Mouse (Mus musculus) cerebellum, postnatal 36 days (tissue): ENCODE measurements around the gene Reln.

Source experiments
- DNase-seq, 2 experiments: peaks; one replicate each; pipeline ENCODE4 v3.0.0; 2021 to 2022; ENCODE audit warnings: mixed read lengths in 2 of 2

The Reln gene

DNA sequence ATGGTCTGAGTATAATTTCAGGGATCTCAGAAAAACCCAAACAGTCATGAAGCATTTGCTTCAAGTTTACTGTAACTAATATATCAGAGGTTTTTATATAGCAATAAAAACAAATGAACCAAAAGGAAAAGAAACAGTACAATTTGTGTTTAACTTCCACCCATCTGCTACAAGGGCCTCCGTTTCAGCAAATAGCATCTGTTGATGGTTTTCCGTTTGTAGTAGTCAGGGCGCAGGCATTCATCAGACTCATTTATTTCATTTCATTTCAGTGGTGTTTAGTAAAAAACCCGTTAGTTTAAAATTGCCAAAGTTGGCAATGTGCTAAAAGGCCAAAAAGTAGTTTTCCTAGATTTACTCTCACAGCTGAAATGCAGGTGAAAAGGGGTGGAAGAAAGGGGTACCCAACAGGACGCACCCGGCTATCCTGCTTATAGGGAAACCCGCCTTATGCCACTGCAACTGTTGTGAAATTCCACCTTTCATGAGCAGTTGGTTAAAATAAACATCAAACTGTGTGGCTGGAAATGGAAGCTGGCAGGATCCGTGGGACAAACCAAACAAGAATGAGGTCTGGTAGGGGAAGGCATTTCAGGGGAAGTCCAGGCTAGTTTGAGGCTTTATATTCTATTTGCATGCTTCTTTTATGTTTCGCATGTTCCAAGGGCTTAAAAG is 237.6 kb downstream of the Reln start:
- no peak for DNase-seq

DNA sequence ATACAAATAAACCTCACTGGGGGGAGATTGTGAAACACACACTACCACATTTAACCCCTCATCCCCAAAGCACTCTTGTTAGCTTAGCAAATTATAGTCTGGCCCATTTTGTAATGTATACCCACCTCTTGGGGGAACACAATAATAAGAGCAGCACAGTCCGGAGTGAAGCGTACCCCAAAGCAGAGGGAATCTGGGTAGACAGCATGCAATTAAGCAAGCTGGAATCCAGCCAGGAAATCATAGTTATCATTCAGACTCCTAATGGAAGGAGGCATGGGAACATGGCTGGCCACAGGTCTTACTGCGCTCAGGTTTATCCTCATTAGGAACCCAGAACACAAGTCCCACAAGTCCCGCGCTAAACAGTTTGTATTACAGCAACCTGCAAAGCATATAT is 249.5 kb downstream of the Reln start:
- no peak for DNase-seq

DNA sequence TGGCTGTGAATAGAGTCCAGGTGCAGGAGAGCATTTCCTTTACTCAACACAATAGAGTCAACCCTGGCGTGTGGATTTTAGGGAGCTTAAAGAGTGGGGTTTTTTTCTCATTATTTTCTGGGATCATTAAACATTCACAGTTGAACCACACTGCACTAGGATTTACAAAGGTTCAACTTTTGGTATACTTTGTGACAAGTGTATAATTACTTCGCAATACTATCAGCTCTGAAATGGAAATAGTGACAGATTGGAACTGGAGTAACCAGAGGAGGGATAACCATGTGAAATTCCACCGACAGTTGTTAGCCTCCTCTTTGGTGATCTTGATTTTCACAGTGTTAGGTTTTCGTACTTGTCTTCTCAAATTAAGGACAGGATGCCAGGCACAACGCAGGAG is 250.5 kb downstream of the Reln start:
- DNase-seq = no peak

DNA sequence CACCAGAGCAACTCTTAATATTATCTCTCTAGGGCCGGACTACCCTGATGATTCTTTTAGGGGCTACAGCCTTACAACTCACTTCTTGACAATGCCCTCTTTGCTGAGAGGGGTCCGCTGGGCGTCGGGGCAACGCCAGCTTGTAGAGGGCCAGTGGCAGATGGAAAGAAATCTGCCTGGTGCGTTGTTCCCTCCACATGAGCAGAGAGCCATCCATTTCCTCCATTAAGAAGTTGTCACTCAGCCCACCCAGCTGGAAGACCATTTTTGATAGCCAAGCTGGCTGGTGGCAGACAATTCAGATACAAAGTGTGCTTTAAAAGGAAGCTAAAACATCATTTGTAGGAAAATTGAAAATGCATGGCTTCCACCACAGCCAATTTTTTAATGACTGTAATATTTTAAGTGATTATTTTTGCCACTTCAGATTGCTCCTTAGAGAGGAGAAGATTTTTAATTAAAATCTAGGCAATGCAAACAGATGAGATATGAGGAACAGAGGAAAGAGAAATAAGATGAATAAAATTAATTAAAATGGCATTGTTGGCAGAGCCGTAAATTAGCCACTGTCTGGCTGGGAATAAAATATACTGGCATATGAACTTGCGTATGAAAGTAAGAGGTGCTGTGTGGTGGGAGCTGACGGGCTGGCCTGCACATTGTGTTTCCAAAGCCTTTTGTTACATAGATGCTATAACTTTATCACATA is 251.2 kb downstream of the Reln start:
- no peak for DNase-seq

DNA sequence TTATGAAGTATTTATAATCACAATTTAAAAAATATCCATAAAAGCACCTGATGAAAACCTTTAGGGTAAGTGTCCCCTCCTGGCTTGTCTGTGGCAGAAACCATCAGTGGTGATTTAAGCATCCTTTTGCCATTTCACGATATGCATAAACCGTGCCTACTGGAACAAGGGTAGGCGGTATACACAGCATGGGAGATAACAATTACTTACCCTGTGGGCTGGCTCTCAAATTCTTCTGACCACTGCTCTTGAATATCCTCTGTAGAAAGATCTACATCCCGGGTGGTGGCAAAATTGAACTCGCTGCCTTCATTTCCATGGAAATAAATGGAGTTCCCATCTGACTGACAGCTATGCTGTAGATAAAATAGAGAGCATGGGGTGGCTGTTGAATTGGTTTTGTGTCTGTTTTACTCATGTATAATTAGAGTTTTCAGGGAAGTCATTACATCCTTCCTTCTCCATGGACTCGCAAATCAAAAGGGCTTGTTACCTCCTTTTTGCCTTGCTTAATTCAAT is 264.0 kb downstream of the Reln start:
- no peak for DNase-seq

DNA sequence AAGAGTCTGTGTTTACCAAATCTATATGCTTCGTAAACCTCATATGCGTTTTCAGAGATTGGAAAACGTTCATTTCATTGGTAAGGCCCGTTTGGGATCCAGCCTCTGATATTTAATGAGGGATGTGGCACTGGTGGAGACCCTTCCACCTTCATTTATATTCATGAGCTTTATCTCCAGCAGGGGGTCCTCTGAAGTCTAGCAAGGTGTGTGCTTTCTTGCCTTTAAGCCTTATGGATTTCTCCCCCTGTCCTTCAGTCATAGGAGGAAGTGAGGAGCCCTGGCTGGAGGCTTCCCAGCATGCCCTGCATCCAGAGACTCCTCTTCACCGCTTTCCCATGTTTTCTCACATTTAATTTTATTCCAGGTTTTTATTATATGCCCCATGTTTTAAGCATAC is 269.5 kb downstream of the Reln start:
- DNase-seq = no peak

DNA sequence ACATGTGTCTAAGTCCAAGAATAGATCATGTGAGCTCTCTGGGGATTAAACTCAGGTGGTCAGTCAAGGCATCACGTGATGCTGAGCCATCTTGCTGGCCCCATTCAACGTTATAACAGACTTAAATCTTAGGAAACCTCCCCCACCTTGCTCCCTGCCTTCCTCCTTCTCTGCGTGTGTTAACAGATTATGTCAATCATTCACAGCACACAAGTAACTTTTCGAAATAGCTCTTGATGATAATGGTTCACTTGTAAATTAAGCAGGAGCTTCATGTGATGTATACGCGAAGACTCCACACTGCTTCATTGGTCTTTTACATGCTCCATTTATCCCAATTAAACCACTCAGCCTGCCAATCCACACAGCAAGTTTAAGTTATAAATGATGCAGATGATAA is 271.9 kb downstream of the Reln start:
- no peak for DNase-seq

DNA sequence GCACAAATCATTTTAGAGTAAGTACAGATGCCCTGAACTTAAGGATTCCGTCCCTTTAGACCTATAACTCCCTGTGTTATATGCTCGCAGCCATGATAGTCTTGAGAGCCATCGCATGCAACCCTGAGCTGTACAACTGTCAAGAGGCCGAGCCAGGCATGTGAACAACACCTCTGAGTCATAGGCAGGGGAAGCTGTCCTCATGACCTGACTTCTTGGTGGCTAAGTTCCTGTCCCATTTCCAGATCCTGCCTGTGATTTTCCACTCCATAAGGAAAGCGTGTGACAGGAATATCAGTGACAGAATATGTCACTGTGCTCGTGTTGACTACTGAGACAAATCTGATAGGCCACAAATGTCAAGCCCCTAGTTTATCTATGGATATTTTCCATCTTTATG is 285.3 kb downstream of the Reln start:
- DNase-seq = no peak

DNA sequence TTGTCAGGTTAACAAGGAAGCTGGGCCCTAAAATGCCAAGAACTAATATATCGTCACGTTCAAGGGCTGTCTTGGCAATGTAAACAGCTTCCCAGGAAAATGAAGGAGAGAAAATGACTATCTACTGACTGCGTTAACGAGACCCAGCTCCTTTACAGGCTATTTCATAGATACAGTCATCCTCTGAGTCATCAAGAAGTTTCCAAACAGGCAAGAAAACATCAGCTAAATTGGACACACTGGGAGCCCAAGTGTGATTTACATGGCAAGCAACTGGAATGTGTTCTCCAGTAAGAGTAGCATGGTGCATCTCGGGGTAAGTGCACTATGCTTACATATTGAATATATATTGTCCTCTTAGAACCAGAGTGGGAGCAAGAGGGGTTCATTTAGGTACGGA is 302.7 kb downstream of the Reln start:
- DNase-seq = no peak

DNA sequence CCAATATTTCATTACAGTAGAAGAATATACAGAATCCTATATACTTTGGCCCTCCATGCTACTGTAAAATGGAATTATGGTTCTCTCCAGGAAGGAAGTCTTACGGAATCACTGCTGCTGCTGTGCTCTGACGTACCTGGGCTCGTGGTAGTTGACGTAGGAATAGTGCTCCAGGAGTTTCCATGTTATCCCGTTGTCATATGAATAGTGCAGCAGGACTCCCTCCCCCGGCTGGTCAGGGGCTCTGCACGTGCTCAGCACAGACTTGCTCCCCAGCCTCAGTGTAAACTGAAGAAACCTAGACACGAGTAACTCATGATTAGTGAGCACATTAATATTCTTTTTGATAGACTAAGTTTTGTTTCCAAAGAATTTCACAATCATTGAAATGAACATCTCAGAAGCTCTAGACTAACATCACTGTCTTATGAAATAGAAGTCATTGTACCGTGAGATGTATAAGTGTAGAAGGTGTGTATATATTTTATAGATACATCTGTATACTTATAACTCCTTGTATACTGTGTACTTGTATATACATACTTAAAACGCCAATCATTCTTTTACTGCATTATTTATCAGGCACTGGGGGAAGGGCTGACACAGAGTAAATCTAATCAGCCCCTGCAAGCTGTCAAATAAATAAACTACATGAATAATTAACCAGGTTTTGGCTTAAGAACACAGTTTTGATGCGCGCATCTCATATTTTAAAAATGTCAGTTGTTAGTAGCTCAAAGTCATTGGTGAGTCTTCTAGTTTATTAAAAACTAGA is 304.9 kb downstream of the Reln start:
- DNase-seq = no peak

DNA sequence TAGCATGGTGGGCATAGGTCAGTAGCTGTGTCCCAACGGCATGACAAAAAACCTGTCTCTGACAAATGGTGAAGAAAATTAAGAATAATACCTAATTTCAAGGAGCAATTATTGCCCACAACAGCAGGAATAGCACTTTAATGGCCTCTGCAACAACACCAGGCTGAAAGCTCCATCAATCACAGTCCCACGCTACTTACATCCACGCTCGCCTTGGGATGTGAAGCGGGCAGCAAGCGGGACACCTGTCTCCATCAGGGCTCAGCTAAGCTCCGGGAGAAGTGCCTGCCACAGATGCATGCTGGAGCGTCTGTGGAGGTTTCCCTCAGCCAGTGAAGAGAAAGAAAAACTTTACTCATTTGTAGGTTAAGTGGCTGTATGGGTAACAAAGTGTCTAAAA is 309.3 kb downstream of the Reln start:
- no peak for DNase-seq

DNA sequence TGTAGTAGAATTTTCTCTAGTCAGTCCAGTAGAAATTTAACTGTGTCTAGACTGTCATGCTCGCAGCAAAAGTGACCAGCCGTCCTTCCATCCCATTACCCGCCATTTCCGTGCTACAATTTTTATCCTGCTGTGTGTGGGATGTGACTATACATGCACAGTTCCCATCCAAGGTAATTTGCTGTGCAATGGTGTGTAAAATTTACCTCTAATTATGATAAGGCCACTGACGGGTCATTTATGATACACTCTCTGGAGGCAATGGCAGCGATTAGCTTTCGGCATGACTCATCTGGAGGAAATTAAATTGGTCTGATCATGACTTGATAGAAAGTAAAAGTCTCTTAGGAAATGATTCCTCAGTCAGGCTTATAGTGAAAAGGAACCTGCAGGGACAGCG is 311.5 kb downstream of the Reln start:
- no peak for DNase-seq

DNA sequence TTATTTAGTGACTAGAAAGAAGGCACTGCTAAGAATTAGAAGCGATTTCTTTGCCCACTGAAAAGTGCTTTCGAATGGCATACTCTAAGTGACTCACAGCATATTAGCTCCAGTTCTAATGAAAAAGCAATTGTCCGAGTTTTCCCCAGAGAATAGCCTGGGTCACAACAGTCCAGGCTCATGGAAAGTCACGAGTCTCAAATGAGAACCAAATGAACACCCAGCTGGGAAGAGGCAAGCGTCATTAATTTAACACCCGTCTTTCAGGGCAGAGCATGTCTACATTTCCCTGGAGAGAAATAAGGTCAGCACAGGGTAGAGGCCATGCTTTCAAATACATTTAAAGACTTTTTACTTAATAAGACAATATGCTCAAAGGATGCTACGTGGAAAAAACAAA is 312.8 kb downstream of the Reln start:
- no peak for DNase-seq

DNA sequence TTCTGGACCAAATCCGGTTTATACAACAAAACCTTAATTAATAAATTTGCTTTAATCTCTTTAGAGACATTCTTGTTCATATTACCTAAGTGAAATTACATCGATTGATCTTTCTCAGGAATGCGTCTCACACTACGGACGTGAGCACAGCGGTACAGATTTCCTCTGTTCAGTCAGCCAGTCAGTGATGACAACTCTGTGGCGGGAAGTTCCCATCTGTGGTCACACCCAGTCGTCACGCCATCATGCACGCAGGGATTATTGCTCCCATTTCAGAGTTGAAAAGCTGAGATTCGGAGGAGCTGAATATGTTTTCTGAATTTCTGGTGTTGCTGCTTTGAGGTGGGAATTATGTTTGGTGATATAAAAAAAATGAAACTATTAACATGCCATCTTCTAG is 316.1 kb downstream of the Reln start:
- DNase-seq = no peak

DNA sequence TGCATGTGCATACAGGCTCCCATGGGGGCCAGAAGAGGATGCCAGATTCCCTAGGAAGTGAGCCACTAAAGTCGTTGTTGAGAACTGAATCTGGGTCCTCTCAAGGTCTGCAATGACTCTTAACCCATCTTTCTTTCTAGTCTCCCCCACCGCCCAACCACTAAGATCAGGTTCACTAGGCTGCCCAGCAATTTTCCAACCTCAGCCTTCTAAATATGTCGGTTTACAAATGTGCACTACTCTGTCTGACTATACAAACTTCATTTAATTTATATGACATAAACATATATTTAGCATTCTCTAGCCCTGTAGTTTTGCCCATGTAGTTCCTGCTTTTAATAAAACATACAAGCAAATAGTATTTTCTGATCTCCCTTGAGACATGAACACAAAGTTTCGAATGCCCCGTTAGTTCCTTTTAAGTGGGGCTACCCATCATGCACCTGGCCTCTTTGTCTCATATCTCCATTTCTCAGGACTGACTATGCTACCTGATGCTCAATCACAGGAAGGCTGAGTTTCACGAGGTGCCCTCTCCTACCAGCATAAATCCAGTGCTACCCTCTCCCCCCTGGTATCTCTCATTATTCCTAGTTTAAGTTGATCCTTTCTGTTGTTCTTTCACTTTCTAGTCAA is 317.1 kb downstream of the Reln start:
- no peak for DNase-seq

DNA sequence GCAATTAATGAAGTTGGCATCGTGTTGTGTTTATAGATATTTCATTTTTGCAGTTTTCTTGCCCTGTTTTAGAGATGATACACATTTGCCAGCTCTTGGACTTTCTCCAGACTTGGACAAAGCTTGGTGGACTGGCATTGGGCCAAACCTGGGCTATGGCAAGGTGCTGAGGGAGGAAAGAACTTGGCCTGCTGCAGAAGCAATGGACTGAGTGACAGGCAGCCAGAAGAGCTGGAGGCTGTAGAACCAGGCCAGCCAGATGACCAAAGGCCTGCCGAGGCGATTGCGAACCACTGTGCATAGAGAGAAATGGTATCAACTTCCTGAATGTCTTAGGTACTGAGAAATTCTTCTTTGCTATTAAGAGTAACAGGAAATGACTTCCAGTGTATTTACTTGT is 318.8 kb downstream of the Reln start:
- DNase-seq = peak; percentile 73 to 75

DNA sequence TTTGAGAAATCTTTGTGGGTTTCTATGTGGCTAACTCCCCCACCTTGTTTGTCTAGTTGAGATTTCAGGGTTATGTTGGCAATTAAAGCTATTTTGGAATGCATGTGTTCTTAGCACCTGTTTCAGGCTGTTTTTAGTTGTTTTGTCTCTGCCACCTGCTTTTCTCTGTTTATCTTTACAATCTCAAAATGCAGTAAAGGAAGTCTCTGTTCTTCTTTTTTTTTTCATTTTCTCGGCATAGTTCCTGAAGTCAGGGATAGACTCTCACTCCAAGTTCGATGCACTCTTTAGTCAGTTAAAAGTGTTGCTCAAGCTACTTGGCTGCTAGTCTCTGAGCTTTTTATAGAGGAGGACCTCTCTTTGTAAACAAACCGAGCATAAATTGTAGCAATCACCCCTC is 320.4 kb downstream of the Reln start:
- no peak for DNase-seq

DNA sequence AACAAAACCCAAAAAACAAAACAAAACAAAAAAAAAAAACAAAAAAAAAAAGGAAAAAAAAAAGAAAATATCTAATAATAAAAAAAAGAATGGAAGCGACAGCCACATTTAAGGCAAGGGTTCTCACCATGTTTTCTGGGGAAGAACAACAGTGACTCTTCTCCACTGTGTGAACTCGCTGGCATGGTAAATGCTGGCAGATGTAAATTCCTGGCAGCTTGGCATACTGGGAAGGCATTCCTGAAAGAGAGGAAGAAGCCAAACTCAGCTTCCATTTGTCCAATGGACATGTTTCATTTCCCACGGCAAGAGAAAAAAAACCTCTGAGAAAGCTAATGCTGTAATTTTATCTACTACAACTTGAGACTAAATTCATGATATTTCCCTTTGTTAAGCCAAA is 326.6 kb downstream of the Reln start:
- peak; percentile 68 for DNase-seq

DNA sequence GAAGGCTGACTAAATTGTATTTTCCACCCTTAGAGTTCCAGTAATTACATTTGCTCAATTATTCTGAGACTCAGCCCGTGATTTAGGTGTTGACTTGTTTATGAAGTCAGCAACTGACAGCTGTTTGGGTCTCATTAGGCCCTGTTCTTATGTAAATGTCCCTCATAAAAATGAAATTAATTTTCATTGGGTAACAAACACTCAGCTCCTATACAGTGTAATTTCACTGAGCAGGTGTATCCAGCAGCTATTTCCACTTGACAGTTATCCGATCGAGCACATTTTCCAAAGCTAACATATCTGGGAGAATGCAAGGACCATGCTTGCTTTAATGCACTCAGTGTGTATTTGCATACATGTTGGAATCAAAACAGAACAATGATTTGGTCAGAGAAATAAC is 330.0 kb downstream of the Reln start:
- DNase-seq = no peak

DNA sequence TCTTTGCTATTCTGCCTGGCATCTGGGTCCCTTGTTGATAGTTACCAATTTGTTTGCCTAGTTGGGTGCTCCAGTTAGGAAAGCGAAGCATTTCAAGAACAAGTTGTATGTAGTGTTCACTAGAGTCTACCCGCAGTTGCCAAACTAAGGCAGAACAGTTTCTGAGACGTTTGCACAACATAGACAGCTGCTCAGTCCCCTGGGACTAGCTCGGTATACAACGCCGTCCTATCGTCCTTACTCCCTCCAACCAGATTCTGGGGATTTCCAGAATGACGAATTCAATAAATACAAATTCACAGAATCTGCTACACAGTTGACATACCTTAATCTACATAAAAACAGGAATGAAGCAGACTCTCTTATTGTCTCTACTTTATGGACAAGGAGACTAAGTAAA is 335.4 kb downstream of the Reln start:
- DNase-seq = no peak

DNA sequence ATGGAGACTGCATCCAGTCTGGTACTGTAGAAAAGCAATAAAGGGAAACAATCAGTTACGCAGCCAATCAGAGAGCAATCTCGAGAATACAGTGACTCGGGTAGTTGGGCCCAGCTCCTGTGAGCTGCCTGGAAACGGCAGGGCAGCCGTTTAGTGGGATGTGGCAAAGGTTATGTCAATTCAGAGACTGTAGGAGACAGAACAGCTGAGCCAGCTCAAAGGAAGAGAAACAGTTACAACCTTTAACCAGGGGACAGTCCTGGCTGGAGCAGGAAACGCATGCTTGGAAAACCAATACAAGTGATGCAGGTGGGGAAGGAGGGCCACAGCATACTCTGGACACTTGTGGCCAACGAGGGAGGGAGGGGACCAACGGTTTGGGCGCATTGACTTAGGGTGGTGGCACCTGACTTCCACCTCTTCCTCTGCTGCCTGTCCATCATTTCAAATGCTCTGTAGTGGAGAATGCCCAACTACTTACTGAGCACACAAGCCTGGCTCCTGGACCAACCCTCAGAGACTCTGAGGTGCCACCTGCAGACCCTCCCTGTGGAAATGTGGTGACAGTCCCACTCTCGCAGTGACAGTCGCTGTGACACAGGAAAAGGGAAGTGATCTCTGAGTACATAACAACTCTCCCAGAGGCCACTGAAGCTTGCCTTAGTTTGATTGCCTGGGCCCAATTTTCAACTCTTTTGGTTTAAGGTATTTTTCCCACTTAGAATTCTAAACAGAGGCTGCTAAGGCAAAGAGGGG is 337.0 kb downstream of the Reln start:
- DNase-seq = no peak

DNA sequence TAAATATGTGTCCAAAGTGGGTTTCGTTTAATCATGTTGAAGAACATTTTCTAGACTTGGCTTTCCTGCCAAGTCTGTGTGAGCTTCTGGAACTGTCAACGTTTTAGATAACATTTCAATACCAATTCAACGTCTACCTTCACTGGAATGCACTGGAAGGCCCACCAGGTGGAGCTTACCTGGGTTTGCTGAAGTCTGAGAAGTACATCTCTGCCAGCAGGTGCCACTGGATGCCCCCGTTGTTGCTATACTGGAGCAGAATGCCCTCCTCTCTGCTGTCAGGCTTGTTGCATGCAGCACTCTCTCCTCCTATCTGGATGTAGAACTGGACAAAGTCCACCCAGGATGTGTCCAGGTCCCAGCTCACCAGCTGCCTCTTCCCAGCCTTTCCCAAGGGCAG is 340.6 kb downstream of the Reln start:
- DNase-seq = no peak

DNA sequence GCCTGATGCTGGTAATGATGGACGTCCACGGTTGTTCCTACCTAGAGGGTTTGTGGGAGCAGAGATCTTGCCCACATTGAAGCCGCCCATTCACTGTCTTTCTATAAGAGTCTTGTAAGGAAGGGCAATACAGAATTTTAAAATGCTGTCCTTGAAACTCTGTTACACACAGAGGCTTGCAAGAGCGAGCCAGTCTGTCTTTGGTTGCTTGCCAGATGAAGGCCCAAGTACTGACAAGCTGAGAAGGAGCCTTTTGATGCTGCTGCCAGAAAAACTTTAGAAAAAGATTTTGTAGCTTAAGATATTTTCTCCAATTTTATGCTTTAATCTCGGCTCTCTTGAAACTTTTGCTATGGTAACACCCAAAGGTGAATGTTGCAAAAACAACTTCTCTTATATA is 356.8 kb downstream of the Reln start:
- no peak for DNase-seq
